Mouse (Mus musculus) hindbrain, embryonic 12.5 days (tissue): Measurements from ENCODE around the gene Slc25a54. TPM values are rescaled to one million over a fixed set of nuclear protein-coding genes. Genes with fewer than 3 reads are reported as not detected.

ENCODE experiments used
- ATAC-seq: fragments of 200-750 bp; cut with Nextera tagmentation; 2 replicates; pipeline ENCODE4 v1.8.0; 2017; ENCODE audit warnings: moderate TSS enrichment; ENCODE audit not compliant: low FRiP score
- H3K27ac ChIP-seq: fragments of 300-500 bp; sonication (generic); 2 replicates; pipeline ENCODE4 v1.5.1; 2016; ENCODE audit warnings: mild to moderate bottlenecking
- H3K27me3 ChIP-seq: fragments of 300-500 bp; sonication (generic); 2 replicates; pipeline ENCODE4 v1.6.1; 2016; ENCODE audit warnings: mild to moderate bottlenecking
- H3K36me3 ChIP-seq: fragments of 300-500 bp; sonication (generic); 2 replicates; pipeline ENCODE4 v1.6.1; 2016; ENCODE audit warnings: mild to moderate bottlenecking
- H3K4me1 ChIP-seq: fragments of 300-500 bp; sonication (generic); 2 replicates; pipeline ENCODE4 v1.6.1; 2016
- H3K4me2 ChIP-seq: fragments of 300-500 bp; sonication (generic); replicated peaks from 2 replicates; pipeline ENCODE4 v1.6.1; 2016; ENCODE audit warnings: mild to moderate bottlenecking
- H3K4me3 ChIP-seq: fragments of 300-500 bp; sonication (generic); 2 replicates; pipeline ENCODE4 v1.5.1; 2016; ENCODE audit warnings: mild to moderate bottlenecking
- H3K9ac ChIP-seq: fragments of 300-500 bp; sonication (generic); 2 replicates; pipeline ENCODE4 v1.6.1; 2016; ENCODE audit warnings: mild to moderate bottlenecking, moderate library complexity
- H3K9me3 ChIP-seq: fragments of 300-500 bp; sonication (generic); replicated peaks from 2 replicates; pipeline ENCODE4 v1.6.1; 2016; ENCODE audit warnings: mild to moderate bottlenecking
- WGBS: fragments of 180-500 bp; shearing (Covaris S2); methylation state at CpG from one replicate; pipeline ENCODE4 v1.1.7; 2016; 5-methylcytosine and 5-hydroxymethylcytosine counted together
- polyA plus RNA-seq: library from polyadenylated mRNA; unstranded; fragments of >200 nt; fragmentation: Nextera tagmentation; extraction: Ambion mirVana; gene quantifications from 2 replicates; pipeline ENCODE4 v1.2.1, GENCODE M21; 2016

Slc25a54 gene
- polyA plus RNA-seq, 1 experiment from 2014 or later = not detected

DNA sequence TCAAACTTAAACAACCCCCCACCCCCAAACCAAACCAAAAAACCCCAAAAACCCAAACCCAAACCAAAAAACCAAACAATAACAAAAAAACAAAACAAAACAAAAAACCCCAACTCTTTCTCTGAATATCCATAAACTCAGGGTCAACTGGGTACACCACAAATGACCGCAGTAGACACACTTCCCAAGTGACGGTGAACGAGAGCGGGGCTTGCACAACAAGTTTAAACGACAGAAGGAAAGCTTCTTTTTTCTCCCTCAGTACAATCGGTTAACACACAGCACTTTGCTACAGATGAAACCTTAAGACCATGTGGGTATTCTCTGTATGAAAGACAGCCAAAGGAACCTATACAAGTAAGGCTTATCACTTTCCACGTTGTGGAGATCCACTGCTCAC lies 17.9 kb upstream of the Slc25a54 start:
- no peak overlapping the region for H3K27ac ChIP-seq
- ATAC-seq = no peak
- H3K9ac ChIP-seq = no peak overlapping the region
- no peaks in the 10 kb centered on the region for H3K9me3 ChIP-seq
- H3K4me1 ChIP-seq = no peaks in the 10 kb centered on the region
- no peak overlapping the region for H3K4me3 ChIP-seq
- no peaks in the 10 kb centered on the region for H3K27me3 ChIP-seq
- no peaks in the 10 kb centered on the region for H3K36me3 ChIP-seq
- no peak overlapping the region for H3K4me2 ChIP-seq
- WGBS = 81% methylated on average over 7 of the region's 7 CpGs

DNA sequence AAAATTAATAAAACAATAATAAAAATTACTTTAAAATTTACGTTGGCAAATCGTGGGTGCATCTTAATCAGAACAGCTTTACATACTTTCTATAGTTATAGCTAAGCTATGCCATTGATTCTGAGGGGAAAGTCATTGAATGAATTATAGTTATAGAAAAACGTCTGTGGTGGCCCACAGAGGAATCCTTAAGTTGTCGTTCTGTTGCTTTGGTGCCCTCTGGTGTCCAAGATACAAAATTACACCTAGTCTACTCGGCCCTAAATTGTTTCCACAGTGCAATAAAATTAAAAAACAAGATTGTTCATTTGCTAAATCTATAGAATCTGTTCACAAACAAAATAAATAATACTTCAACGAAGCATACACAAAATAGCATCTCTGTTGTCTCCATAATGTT lies 17.3 kb upstream of the Slc25a54 start:
- WGBS = 2% methylated on average over 6 of the region's 6 CpGs
- no peak overlapping the region for H3K9ac ChIP-seq
- H3K27ac ChIP-seq = no peak overlapping the region
- H3K36me3 ChIP-seq = no peaks in the 10 kb centered on the region
- no peaks in the 10 kb centered on the region for H3K9me3 ChIP-seq
- no peak for ATAC-seq
- no peaks in the 10 kb centered on the region for H3K27me3 ChIP-seq
- no peaks in the 10 kb centered on the region for H3K4me1 ChIP-seq
- no peak overlapping the region for H3K4me3 ChIP-seq
- H3K4me2 ChIP-seq = no peak overlapping the region

DNA sequence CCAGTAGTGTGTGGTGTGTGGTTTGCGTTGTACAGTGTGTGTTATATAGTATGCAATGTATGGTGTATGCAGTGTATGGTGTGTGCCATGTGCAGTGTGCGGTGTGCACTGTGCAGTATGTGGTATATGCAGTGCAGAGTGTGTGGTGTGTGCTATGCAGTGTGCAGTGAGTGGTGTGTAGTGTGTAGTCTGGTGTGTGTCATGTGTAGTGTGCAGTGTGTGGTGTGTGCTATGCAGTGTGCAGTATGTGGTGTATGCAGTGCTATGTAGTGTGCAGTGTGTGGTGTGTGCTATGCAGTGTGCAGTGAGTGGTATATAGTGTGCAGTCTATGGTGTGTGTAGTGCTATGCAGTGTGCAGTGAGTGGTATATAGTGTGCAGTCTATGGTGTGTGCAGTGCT lies 4.1 kb downstream of the Slc25a54 start:
- 95% methylated on average over 2 of the region's 2 CpGs for WGBS
- ATAC-seq = no peak
- Histone ChIP-seq H3K4me1 (no peaks in the 10 kb centered on the region), H3K9me3 (no peaks in the 10 kb centered on the region), H3K4me3 (no peak overlapping the region), H3K9ac (no peak overlapping the region), H3K36me3 (no peaks in the 10 kb centered on the region), H3K4me2 (no peak overlapping the region), H3K27ac (no peak overlapping the region), H3K27me3 (no peaks in the 10 kb centered on the region)

DNA sequence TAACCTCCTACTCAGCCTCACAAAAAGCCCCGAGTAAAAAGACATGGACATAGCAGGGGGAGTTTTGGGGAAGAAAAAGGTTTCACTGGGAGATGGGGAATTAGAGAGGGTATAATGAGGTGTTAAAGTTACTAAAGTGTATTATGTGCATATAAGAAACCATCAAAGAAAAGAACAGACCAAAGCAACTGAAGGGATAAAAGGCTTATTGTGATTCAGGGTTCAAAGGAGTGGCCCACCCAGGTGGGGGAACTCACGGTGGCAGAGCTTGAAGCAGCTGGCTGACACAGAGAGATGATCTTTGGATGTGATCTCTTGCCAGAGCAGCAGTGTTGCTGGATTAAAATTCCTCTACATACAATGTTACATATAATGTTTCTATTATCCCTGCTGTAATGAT lies 8.2 kb downstream of the Slc25a54 start:
- Histone ChIP-seq H3K9ac (no peak overlapping the region), H3K36me3 (no peaks in the 10 kb centered on the region), H3K4me2 (no peak overlapping the region), H3K27ac (no peak overlapping the region), H3K4me1 (no peaks in the 10 kb centered on the region), H3K27me3 (no peaks in the 10 kb centered on the region), H3K9me3 (no peaks in the 10 kb centered on the region), H3K4me3 (no peak overlapping the region)
- no peak for ATAC-seq
- 6% methylated on average over 2 of the region's 2 CpGs for WGBS

GRCm38 (mm10) chr3:109104702-109105101 lies 24.4 kb downstream of the Slc25a54 start:
- Histone ChIP-seq H3K4me1 (no peaks in the 10 kb centered on the region), H3K9ac (no peak overlapping the region), H3K4me3 (no peak overlapping the region), H3K27ac (no peak overlapping the region), H3K4me2 (no peak overlapping the region), H3K36me3 (no peaks in the 10 kb centered on the region), H3K9me3 (no peaks in the 10 kb centered on the region), H3K27me3 (no peaks in the 10 kb centered on the region)
- WGBS = 59% methylated on average over 8 of the region's 8 CpGs
- no peak for ATAC-seq

- no peak overlapping the region for H3K9ac ChIP-seq
- no peaks in the 10 kb centered on the region for H3K4me1 ChIP-seq
- H3K4me2 ChIP-seq = no peak overlapping the region
- H3K9me3 ChIP-seq = no peaks in the 10 kb centered on the region
- H3K4me3 ChIP-seq = no peak overlapping the region
- no peaks in the 10 kb centered on the region for H3K27me3 ChIP-seq
- ATAC-seq = no peak
- H3K27ac ChIP-seq = no peak overlapping the region
- H3K36me3 ChIP-seq = no peaks in the 10 kb centered on the region
Observed at GRCm38 (mm10) chr3:109117136-109117535, 36.9 kb downstream of the Slc25a54 start.

GRCm38 (mm10) chr3:109119562-109119961 lies 39.3 kb downstream of the Slc25a54 start:
- peaks cover 12% of the 10 kb centered on the region; the same call in 1 of the 2 replicates for H3K4me1 ChIP-seq
- H3K27ac ChIP-seq = no peak overlapping the region
- H3K36me3 ChIP-seq = no peaks in the 10 kb centered on the region
- H3K4me2 ChIP-seq = no peak overlapping the region
- no peak for ATAC-seq
- no peaks in the 10 kb centered on the region for H3K27me3 ChIP-seq
- no peaks in the 10 kb centered on the region for H3K9me3 ChIP-seq
- no peak overlapping the region for H3K9ac ChIP-seq
- H3K4me3 ChIP-seq = no peak overlapping the region
- WGBS = 76% methylated on average over 5 of the region's 5 CpGs

GRCm38 (mm10) chr3:109119973-109120372 lies 39.7 kb downstream of the Slc25a54 start:
- WGBS = 80% methylated on average over 5 of the region's 5 CpGs

GRCm38 (mm10) chr3:109122641-109123530 lies 42.6 kb downstream of the Slc25a54 start, which contains the start of gene Slc25a24:
Gene Slc25a24, plus strand, starts transcription at chr3:109123149.
- peak within 1 kb of the TSS; percentile 75 for H3K4me2 ChIP-seq
- 1% methylated on average over 39 of the region's 49 CpGs for WGBS
- H3K27ac ChIP-seq = peak within 1 kb of the TSS; percentile 74
- peaks cover 12% of the 10 kb centered on the region; the same call in 1 of the 2 replicates for H3K4me1 ChIP-seq
- peaks cover 7% of the 10 kb centered on the region; the same call in 1 of the 2 replicates for H3K36me3 ChIP-seq
- no peaks in the 10 kb centered on the region for H3K9me3 ChIP-seq
- H3K27me3 ChIP-seq = no peaks in the 10 kb centered on the region
- peak within 1 kb of the TSS; percentile 95 for H3K9ac ChIP-seq
- ATAC-seq = peak; percentile 95
- peak within 1 kb of the TSS; percentile 74 for H3K4me3 ChIP-seq

More at GRCm38 (mm10) chr3:109119973-109120372, 39.7 kb downstream of the Slc25a54 start:
- peaks cover 12% of the 10 kb centered on the region; the same call in 1 of the 2 replicates for H3K4me1 ChIP-seq
- no peak overlapping the region for H3K4me3 ChIP-seq
- no peaks in the 10 kb centered on the region for H3K9me3 ChIP-seq
- H3K9ac ChIP-seq = no peak overlapping the region
- ATAC-seq = no peak
- no peaks in the 10 kb centered on the region for H3K36me3 ChIP-seq
- H3K27ac ChIP-seq = no peak overlapping the region
- H3K4me2 ChIP-seq = no peak overlapping the region
- no peaks in the 10 kb centered on the region for H3K27me3 ChIP-seq

DNA sequence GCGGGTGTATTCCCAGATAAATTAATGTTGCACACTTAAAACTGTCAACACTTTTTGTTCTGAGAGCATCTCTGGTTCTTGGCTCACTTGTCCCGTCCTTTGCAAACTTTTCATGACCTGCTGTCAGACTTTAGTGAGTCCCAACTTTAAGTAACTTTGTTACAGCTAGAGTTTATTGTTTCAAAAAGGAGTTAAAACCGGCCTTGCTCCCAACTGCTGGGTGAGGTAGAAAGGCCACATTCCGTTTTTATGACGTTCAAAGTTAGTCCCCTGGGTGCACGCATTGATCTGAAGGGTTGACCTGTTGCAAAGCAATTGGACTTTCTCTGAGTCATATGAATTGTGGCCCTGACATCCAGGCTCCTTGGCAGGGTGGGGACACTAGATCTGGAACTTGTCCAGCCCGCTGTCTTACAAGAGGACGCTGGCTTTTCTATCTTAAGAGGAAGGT lies 43.3 kb downstream of the Slc25a54 start:
- peaks cover 12% of the 10 kb centered on the region; the same call in 1 of the 2 replicates for H3K4me1 ChIP-seq
- no peaks in the 10 kb centered on the region for H3K9me3 ChIP-seq
- peak overlapping the region; percentile 75 for H3K4me2 ChIP-seq
- peak overlapping the region; percentile 74 for H3K4me3 ChIP-seq
- peak overlapping the region; percentile 74; the same call in 1 of the 2 replicates for H3K27ac ChIP-seq
- H3K36me3 ChIP-seq = peaks cover 7% of the 10 kb centered on the region; the same call in 1 of the 2 replicates
- peak overlapping the region; percentile 95 for H3K9ac ChIP-seq
- WGBS = 13% methylated on average over 8 of the region's 8 CpGs
- H3K27me3 ChIP-seq = no peaks in the 10 kb centered on the region
- ATAC-seq = no peak

DNA sequence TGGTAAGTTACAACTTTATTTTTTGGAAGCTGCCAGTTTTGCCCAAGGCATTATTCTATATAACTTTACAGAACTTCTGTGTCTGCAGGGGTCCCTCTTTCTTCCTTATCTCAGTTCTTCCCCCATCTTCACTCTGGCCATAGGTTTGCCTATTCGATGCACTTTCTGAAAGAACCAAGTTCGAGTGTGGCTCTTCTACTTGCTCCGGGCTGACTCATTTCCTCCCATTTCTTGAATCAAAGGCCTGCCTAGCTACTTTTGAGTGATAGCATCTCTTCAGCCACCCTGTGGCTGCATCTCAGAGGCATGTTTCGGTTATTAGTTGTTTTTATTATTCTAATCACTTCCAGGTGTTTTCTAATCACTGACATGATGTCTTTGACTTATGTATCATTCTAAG lies 43.8 kb downstream of the Slc25a54 start:
- H3K9me3 ChIP-seq = no peaks in the 10 kb centered on the region
- no peak for ATAC-seq
- no peak overlapping the region for H3K27ac ChIP-seq
- WGBS = 59% methylated on average over 4 of the region's 4 CpGs
- H3K4me3 ChIP-seq = peak overlapping the region; percentile 74
- H3K4me2 ChIP-seq = peak overlapping the region; percentile 75
- H3K27me3 ChIP-seq = no peaks in the 10 kb centered on the region
- H3K36me3 ChIP-seq = peaks cover 7% of the 10 kb centered on the region; the same call in 1 of the 2 replicates
- H3K4me1 ChIP-seq = peaks cover 12% of the 10 kb centered on the region; the same call in 1 of the 2 replicates
- H3K9ac ChIP-seq = no peak overlapping the region

GRCm38 (mm10) chr3:109125531-109125930 lies 45.3 kb downstream of the Slc25a54 start:
- Histone ChIP-seq H3K27ac (no peak overlapping the region), H3K4me1 (peaks cover 14% of the 10 kb centered on the region; the same call in 1 of the 2 replicates), H3K36me3 (peaks cover 7% of the 10 kb centered on the region; the same call in 1 of the 2 replicates), H3K9me3 (no peaks in the 10 kb centered on the region), H3K27me3 (no peaks in the 10 kb centered on the region), H3K9ac (no peak overlapping the region), H3K4me3 (no peak overlapping the region), H3K4me2 (no peak overlapping the region)
- WGBS = 90% methylated on average over 6 of the region's 6 CpGs
- ATAC-seq = no peak
